Mouse (Mus musculus): ENCODE results near the gene Cacna2d2.
A peak's percentile ranks its signal among the peaks of the same experiment; 100 is the strongest.

DNA sequence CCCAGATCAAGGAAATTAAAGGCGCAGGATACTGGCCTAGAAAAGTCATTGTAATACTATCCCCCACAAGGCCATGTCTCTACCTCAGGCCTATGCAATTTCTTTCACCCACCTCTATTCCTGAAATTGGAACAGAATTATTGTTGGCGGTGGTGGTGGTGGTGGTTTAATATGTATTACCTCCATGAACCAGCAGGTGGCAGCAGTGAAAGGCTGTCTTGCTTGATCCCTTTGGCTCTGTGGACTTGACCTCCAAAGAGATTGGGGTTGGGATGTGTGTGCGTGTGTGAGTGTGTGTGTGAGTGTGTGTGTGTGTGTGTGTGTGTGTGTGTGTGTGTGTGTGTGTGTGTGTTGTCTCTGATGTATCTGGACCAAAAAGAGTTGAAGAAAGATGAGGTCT is 32.8 kb upstream of the Cacna2d2 start:
- TF ChIP-seq CTCF (IDR thresholded peaks at IDR 0.05; ENCODE audit: extremely low read depth, insufficient read length, insufficient replicate concordance, low read depth, low read length) (peak; percentile 47; the same call in 1 of the 2 replicates), POLR2A (IDR thresholded peaks at IDR 0.05; ENCODE audit: low read depth, low read length) (no peak)

Data from small intestine, adult 2 months (tissue).